8 mouse cellular contexts compared by ENCODE assay signal in the genomic region with DNA sequence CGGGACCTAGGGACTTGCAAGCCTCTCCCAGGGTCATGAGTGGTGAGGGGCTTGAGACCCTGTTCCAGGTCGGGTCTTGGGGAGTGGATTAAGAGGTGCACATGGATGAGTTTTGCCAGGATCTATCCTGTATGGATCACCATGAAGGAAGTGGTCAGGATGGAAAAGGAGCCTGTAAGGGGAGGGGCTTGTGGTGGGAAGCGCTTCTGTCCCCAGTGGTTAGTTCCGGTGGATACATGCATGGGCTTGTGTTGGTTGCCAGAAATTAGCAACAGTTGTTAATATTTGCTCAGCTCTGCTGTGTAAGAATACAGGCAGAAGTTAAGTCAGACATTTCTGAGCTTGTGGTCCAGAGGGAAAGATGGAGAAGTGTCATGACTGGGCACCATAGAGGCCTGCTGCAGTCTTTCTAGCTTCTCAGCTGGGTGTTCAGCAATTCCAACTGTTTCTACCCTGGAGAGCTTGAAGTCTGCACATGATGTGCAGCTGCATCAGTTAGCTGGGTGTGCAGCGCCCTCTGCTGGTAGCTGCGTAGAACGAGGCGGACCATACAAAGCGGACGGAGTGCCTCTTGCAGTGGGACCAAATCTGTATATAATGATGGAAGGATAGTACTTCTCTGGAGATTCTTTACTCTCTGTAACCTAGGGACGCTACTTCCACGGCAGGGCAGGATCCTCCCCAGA. TPM values are rescaled to one million over a fixed set of nuclear protein-coding genes. Genes with fewer than 3 reads are reported as not detected.
A peak's percentile ranks its signal among the peaks of the same experiment; 100 is the strongest.
DNase-seq lines count a peak whose midpoint lies in the region; ATAC-seq lines count a peak whose summit lies in the region.

No protein-coding gene starts in this region.

- DNase-seq in adrenal gland, adult 2 months = peak; percentile 88
- DNase-seq in embryo, embryonic 10.5 days (ENCODE audit: low spot score) = peak; percentile 88
- peak; percentile 86 for DNase-seq in gastrocnemius, postnatal 14 days
- DNase-seq in left cerebral cortex, postnatal 14 days (ENCODE audit: low spot score in 2 of 2) = peak; percentile 86 to 91
- DNase-seq in midbrain, embryonic 11.5 days (ENCODE audit: low spot score, missing footprints) = peak; percentile 96
- peak; percentile 93 for DNase-seq in right cerebral cortex, postnatal 4 days
- DNase-seq in urinary bladder, postnatal 4 days (ENCODE audit: low spot score in 2 of 2) = peak; percentile 69 to 81

- no peak overlapping the region for H3K27ac ChIP-seq in intestine, embryonic 16.5 days (ENCODE audit: low read length)
- no peak overlapping the region for H3K27ac ChIP-seq in midbrain, embryonic 11.5 days (ENCODE audit: low read depth, low read length)

- H3K4me3 ChIP-seq in intestine, embryonic 16.5 days (ENCODE audit: low read length) = no peak overlapping the region
- no peak overlapping the region for H3K4me3 ChIP-seq in midbrain, embryonic 11.5 days (ENCODE audit: low read depth, low read length)

- no peak overlapping the region for H3K9ac ChIP-seq in intestine, embryonic 16.5 days (ENCODE audit: low read depth, low read length)
- H3K9ac ChIP-seq in midbrain, embryonic 11.5 days (ENCODE audit: low read length) = no peak overlapping the region

- no peaks in the 10 kb centered on the region for H3K4me1 ChIP-seq in intestine, embryonic 16.5 days (ENCODE audit: control insufficient read depth, insufficient read depth, low read length)
- H3K4me1 ChIP-seq in midbrain, embryonic 11.5 days (ENCODE audit: control insufficient read depth, insufficient read depth, low read length) = no peaks in the 10 kb centered on the region

- H3K36me3 ChIP-seq in intestine, embryonic 16.5 days (ENCODE audit: control insufficient read depth, insufficient read depth, low read length) = no peaks in the 10 kb centered on the region
- peaks cover 9% of the 10 kb centered on the region for H3K36me3 ChIP-seq in midbrain, embryonic 11.5 days (ENCODE audit: control insufficient read depth, insufficient read depth, low read length)

- intact Hi-C loops in gastrocnemius, postnatal 14 days (cut with DNase I; ENCODE audit: low total_unique reads) = no loop called here
- intact Hi-C loops in left cerebral cortex, postnatal 14 days (cut with DNase I) = loop anchor here (2.0 kb wide), 1 partner anchor 154 kb away; no protein-coding TSS in a partner anchor

- H3K27me3 ChIP-seq in intestine, embryonic 16.5 days (replicated peaks; ENCODE audit: control insufficient read depth, insufficient read depth, low read length) = no peaks in the 10 kb centered on the region
- no peaks in the 10 kb centered on the region for H3K27me3 ChIP-seq in midbrain, embryonic 11.5 days (ENCODE audit: control insufficient read depth, insufficient read depth, low read length)

- WGBS in intestine, embryonic 16.5 days = 34% methylated on average over 12 of the region's 12 CpGs
- WGBS in midbrain, embryonic 11.5 days = 32% methylated on average over 12 of the region's 12 CpGs

- H3K4me2 ChIP-seq in intestine, embryonic 16.5 days (ENCODE audit: low read depth, low read length) = no peak overlapping the region
- H3K4me2 ChIP-seq in midbrain, embryonic 11.5 days = no peak overlapping the region

- no peaks in the 10 kb centered on the region for H3K9me3 ChIP-seq in intestine, embryonic 16.5 days (ENCODE audit: control insufficient read depth, low read length)
- H3K9me3 ChIP-seq in midbrain, embryonic 11.5 days (ENCODE audit: control insufficient read depth, low read length) = no peaks in the 10 kb centered on the region

- ATAC-seq in intestine, embryonic 16.5 days = peak; percentile 86
- ATAC-seq in midbrain, embryonic 11.5 days (ENCODE audit: low FRiP score) = peak; percentile 71

RNA-seq across cellular contexts. Expression of a gene that starts 25.8 kb away (rescaled TPM):
- total RNA-seq in adrenal gland, adult 2 months (2021) = 10 to 100 TPM; 17.5 to 26.9 TPM
- polyA plus RNA-seq in adrenal gland, adult 2 months (2012; rRNA removed) = 11.3 and 21.2 TPM in 2 replicates
- 1 to 10 TPM; 8.1 to 9.5 TPM for total RNA-seq in gastrocnemius, postnatal 14 days (2021)
- polyA plus RNA-seq in intestine, embryonic 16.5 days (2015; fragmentation: Nextera tagmentation; extraction: Ambion mirVana) = 5.8 and 6.2 TPM in 2 replicates
- total RNA-seq in left cerebral cortex, postnatal 14 days (2021) = 100 to 1,000 TPM; 210 to 212 TPM
- 24.0 and 25.7 TPM in 2 replicates for polyA plus RNA-seq in midbrain, embryonic 11.5 days (2014; fragmentation: Nextera tagmentation; extraction: Ambion mirVana)

RNA-seq across cellular contexts. Expression of a gene that starts 35.9 kb away (rescaled TPM):
- total RNA-seq in adrenal gland, adult 2 months (2021) = 10 to 100 TPM; 29.9 to 40.4 TPM
- 6.4 and 6.7 TPM in 2 replicates for polyA plus RNA-seq in adrenal gland, adult 2 months (2012; rRNA removed)
- 10 to 100 TPM; 15.3 to 15.6 TPM for total RNA-seq in gastrocnemius, postnatal 14 days (2021)
- 14.4 and 17.8 TPM in 2 replicates for polyA plus RNA-seq in intestine, embryonic 16.5 days (2015; fragmentation: Nextera tagmentation; extraction: Ambion mirVana)
- total RNA-seq in left cerebral cortex, postnatal 14 days (2021) = 10 to 100 TPM; 26.3 to 29.7 TPM
- 13.8 and 17.1 TPM in 2 replicates for polyA plus RNA-seq in midbrain, embryonic 11.5 days (2014; fragmentation: Nextera tagmentation; extraction: Ambion mirVana)

Comparison
In these comparisons a context has a peak if more than half of its experiments do, and no peak if none do; other contexts are left out.
1. RNA of a gene that starts 25.8 kb away (total RNA-seq): 210 to 212 TPM in left cerebral cortex, postnatal 14 days; 17.5 to 26.9 TPM in adrenal gland, adult 2 months and 8.1 to 9.5 TPM in gastrocnemius, postnatal 14 days; every median in the first group is over 4 times any median in the second.
2. Peak in every context shown above with its lines, with median percentiles within 50 percentile points of each other: DNase-seq.